Mouse (Mus musculus) embryo, embryonic 9.5 days (tissue): ENCODE measurements around the gene Smim8.

Experiments
- DNase-seq: peaks from one replicate; pipeline ENCODE4 v3.0.0-alpha.2; 2017; ENCODE audit errors: extremely low spot score

Smim8 gene

GRCm38 (mm10) chr4:34719421-34719820, 58.8 kb downstream of the Smim8 start:
- DNase-seq, result no peak
